Mouse (Mus musculus): ENCODE measurements around the gene Tbrg4. TPM values are rescaled to one million over a fixed set of nuclear protein-coding genes. Genes with fewer than 3 reads are reported as not detected.

Gene Tbrg4
- polyA plus RNA-seq, 1 experiment from 2014 or later, result 33.4 TPM

DNA sequence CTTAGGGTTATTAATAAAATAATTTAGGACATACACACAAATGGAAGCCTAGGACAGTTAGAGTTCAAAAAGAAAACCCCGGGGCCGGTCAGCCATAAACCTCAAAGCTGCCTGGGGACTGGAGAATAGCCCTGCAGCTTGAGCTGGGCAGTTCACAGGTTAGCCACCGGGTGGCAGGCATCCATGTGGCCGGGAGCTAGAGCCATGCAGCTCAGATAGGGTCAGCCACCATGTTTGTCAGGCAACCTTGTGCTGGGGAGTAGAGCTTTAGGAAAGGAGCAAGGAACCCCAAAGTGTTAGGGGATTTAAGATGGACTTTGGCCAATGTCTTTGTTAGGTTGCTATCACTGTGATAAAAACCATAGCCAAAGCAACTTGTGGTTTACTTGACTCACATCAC, 2.7 kb upstream of the Tbrg4 start:
- no peak for ATAC-seq (ENCODE audit: low read depth)
- WGBS, result 13% methylated on average over 4 of the region's 4 CpGs
- H3K4me1 ChIP-seq (ENCODE audit: control insufficient read depth, insufficient read depth, low read length), result peaks cover 18% of the 10 kb centered on the region

DNA sequence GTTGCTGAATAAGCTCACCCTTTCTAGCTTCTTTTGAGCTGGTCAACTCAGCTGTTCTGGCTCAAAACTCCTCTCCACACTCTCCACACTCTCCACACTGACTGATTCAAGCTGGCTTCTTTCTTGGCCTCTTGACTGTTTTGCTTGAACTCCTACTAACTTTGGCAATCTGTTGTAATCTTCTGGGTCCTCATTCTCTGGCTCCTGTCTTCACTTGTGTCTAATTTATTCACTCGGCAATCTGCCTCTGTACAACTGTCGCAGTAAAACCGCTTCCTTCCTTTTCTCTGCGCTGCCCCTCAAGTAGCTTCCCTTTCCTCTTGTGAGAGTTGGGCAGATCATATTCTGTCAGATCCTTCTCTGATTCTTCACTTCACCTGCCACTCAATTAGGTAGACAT, 1.9 kb upstream of the Tbrg4 start:
- Histone ChIP-seq H3K9ac (replicated peaks; ENCODE audit: low read depth, low read length) (no peak overlapping the region), H3K4me2 (ENCODE audit: low read depth, low read length) (no peak overlapping the region), H3K4me3 (ENCODE audit: low read depth, low read length) (no peak overlapping the region), H3K9me3 (ENCODE audit: control insufficient read depth, low read length) (no peaks in the 10 kb centered on the region), H3K27ac (ENCODE audit: low read depth, low read length) (no peak overlapping the region), H3K27me3 (ENCODE audit: control insufficient read depth, insufficient read depth, low read length) (no peaks in the 10 kb centered on the region), H3K4me1 (ENCODE audit: control insufficient read depth, insufficient read depth, low read length) (peaks cover 19% of the 10 kb centered on the region), H3K36me3 (ENCODE audit: control insufficient read depth, insufficient read depth, low read length) (no peaks in the 10 kb centered on the region)
- WGBS, result 87% methylated on average over 4 of the region's 4 CpGs
- no peak for ATAC-seq (ENCODE audit: low read depth)

More for the DNA sequence above, 2.7 kb upstream of the Tbrg4 start:
- Histone ChIP-seq H3K9ac (replicated peaks; ENCODE audit: low read depth, low read length) (no peak overlapping the region), H3K9me3 (ENCODE audit: control insufficient read depth, low read length) (no peaks in the 10 kb centered on the region), H3K4me3 (ENCODE audit: low read depth, low read length) (no peak overlapping the region), H3K27me3 (ENCODE audit: control insufficient read depth, insufficient read depth, low read length) (no peaks in the 10 kb centered on the region), H3K27ac (ENCODE audit: low read depth, low read length) (no peak overlapping the region), H3K4me2 (ENCODE audit: low read depth, low read length) (no peak overlapping the region), H3K36me3 (ENCODE audit: control insufficient read depth, insufficient read depth, low read length) (no peaks in the 10 kb centered on the region)

- H3K27me3 ChIP-seq (ENCODE audit: control insufficient read depth, insufficient read depth, low read length), result no peaks in the 10 kb centered on the region
- H3K9ac ChIP-seq (replicated peaks; ENCODE audit: low read depth, low read length), result peak overlapping the region; percentile 61
- WGBS, result 18% methylated on average over 16 of the region's 16 CpGs
- H3K36me3 ChIP-seq (ENCODE audit: control insufficient read depth, insufficient read depth, low read length), result peaks cover 9% of the 10 kb centered on the region; the same call in 1 of the 2 replicates
- peak; percentile 35 for ATAC-seq (ENCODE audit: low read depth)
- H3K4me3 ChIP-seq (ENCODE audit: low read depth, low read length), result peak overlapping the region; percentile 68
- peak overlapping the region; percentile 89 for H3K4me2 ChIP-seq (ENCODE audit: low read depth, low read length)
- H3K4me1 ChIP-seq (ENCODE audit: control insufficient read depth, insufficient read depth, low read length), result peaks cover 19% of the 10 kb centered on the region
- H3K27ac ChIP-seq (ENCODE audit: low read depth, low read length), result peak overlapping the region; percentile 89
- no peaks in the 10 kb centered on the region for H3K9me3 ChIP-seq (ENCODE audit: control insufficient read depth, low read length)
Measured at GRCm38 (mm10) chr11:6626388-6626772, 513 bp upstream of the Tbrg4 start.

GRCm38 (mm10) chr11:6624619-6625382, 1.1 kb downstream of the Tbrg4 start:
- Histone ChIP-seq H3K36me3 (ENCODE audit: control insufficient read depth, insufficient read depth, low read length) (peaks cover 25% of the 10 kb centered on the region), H3K4me3 (ENCODE audit: low read depth, low read length) (peak overlapping the region; percentile 68), H3K4me2 (ENCODE audit: low read depth, low read length) (peak overlapping the region; percentile 66), H3K27ac (ENCODE audit: low read depth, low read length) (no peak overlapping the region), H3K9ac (replicated peaks; ENCODE audit: low read depth, low read length) (peak overlapping the region; percentile 61; the same call in 1 of the 2 replicates), H3K4me1 (ENCODE audit: control insufficient read depth, insufficient read depth, low read length) (peaks cover 19% of the 10 kb centered on the region), H3K27me3 (ENCODE audit: control insufficient read depth, insufficient read depth, low read length) (no peaks in the 10 kb centered on the region), H3K9me3 (ENCODE audit: control insufficient read depth, low read length) (no peaks in the 10 kb centered on the region)
- ATAC-seq (ENCODE audit: low read depth), result no peak
- whole genome bisulfite sequencing, result 77% methylated on average over 14 of the region's 14 CpGs

GRCm38 (mm10) chr11:6623704-6624103, 2.2 kb downstream of the Tbrg4 start:
- WGBS, result 90% methylated on average over 10 of the region's 10 CpGs
- no peak for ATAC-seq (ENCODE audit: low read depth)
- Histone ChIP-seq H3K9ac (replicated peaks; ENCODE audit: low read depth, low read length) (no peak overlapping the region), H3K4me2 (ENCODE audit: low read depth, low read length) (no peak overlapping the region), H3K27me3 (ENCODE audit: control insufficient read depth, insufficient read depth, low read length) (no peaks in the 10 kb centered on the region), H3K9me3 (ENCODE audit: control insufficient read depth, low read length) (no peaks in the 10 kb centered on the region), H3K4me3 (ENCODE audit: low read depth, low read length) (no peak overlapping the region), H3K36me3 (ENCODE audit: control insufficient read depth, insufficient read depth, low read length) (peaks cover 35% of the 10 kb centered on the region), H3K4me1 (ENCODE audit: control insufficient read depth, insufficient read depth, low read length) (peaks cover 19% of the 10 kb centered on the region), H3K27ac (ENCODE audit: low read depth, low read length) (no peak overlapping the region)

- ATAC-seq (ENCODE audit: low read depth), result no peak
- WGBS, result 96% methylated on average over 12 of the region's 12 CpGs
- peaks cover 71% of the 10 kb centered on the region for H3K36me3 ChIP-seq (ENCODE audit: control insufficient read depth, insufficient read depth, low read length)
Measured at GRCm38 (mm10) chr11:6615250-6616205, 10.3 kb downstream of the Tbrg4 start.

GRCm38 (mm10) chr11:6605491-6606399, 20.1 kb downstream of the Tbrg4 start, which contains the start of gene Nacad:
TSS of gene Nacad (minus strand) at chr11:6606053.
- 4% methylated on average over 28 of the region's 41 CpGs for WGBS
- Histone ChIP-seq H3K4me3 (ENCODE audit: low read depth, low read length) (peak within 1 kb of the TSS; percentile 76), H3K4me1 (ENCODE audit: control insufficient read depth, insufficient read depth, low read length) (peaks cover 24% of the 10 kb centered on the region), H3K27me3 (ENCODE audit: control insufficient read depth, insufficient read depth, low read length) (no peaks in the 10 kb centered on the region), H3K9ac (replicated peaks; ENCODE audit: low read depth, low read length) (peak within 1 kb of the TSS; percentile 95), H3K4me2 (ENCODE audit: low read depth, low read length) (peak within 1 kb of the TSS; percentile 99), H3K9me3 (ENCODE audit: control insufficient read depth, low read length) (no peaks in the 10 kb centered on the region), H3K36me3 (ENCODE audit: control insufficient read depth, insufficient read depth, low read length) (peaks cover 20% of the 10 kb centered on the region; the same call in 1 of the 2 replicates), H3K27ac (ENCODE audit: low read depth, low read length) (peak within 1 kb of the TSS; percentile 97)
- ATAC-seq (ENCODE audit: low read depth), result peak; percentile 92

More at GRCm38 (mm10) chr11:6615250-6616205, 10.3 kb downstream of the Tbrg4 start:
- Histone ChIP-seq H3K4me3 (ENCODE audit: low read depth, low read length) (no peak overlapping the region), H3K4me1 (ENCODE audit: control insufficient read depth, insufficient read depth, low read length) (no peaks in the 10 kb centered on the region), H3K27me3 (ENCODE audit: control insufficient read depth, insufficient read depth, low read length) (no peaks in the 10 kb centered on the region), H3K9ac (replicated peaks; ENCODE audit: low read depth, low read length) (no peak overlapping the region), H3K4me2 (ENCODE audit: low read depth, low read length) (no peak overlapping the region), H3K9me3 (ENCODE audit: control insufficient read depth, low read length) (no peaks in the 10 kb centered on the region), H3K27ac (ENCODE audit: low read depth, low read length) (no peak overlapping the region)

DNA sequence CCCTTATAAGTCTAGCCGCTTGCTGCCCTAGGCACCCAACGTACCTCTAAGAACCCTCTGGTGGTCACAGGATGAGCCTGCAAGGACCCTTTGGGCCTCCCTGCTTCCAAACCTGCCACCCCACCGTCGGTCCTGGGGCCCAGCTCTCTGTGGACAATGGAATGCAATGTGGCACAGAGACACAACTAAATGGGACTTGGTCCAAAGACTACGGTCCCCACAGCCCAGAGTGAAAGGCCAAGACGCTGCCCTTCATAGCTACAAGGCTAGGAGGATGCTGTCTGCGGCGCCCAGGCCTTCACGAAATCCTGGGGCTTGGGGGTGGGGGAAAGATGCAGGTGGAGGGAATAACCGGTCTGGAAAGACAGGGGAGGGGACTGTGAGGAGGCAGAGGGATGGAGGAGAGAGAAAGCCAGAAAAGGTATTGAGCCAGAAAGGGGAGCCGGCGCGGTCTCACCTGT, 20.8 kb downstream of the Tbrg4 start:
- Histone ChIP-seq H3K9me3 (ENCODE audit: control insufficient read depth, low read length) (no peaks in the 10 kb centered on the region), H3K27ac (ENCODE audit: low read depth, low read length) (peak overlapping the region; percentile 97), H3K4me2 (ENCODE audit: low read depth, low read length) (peak overlapping the region; percentile 99), H3K4me3 (ENCODE audit: low read depth, low read length) (peak overlapping the region; percentile 76), H3K4me1 (ENCODE audit: control insufficient read depth, insufficient read depth, low read length) (peaks cover 30% of the 10 kb centered on the region), H3K9ac (replicated peaks; ENCODE audit: low read depth, low read length) (peak overlapping the region; percentile 95), H3K36me3 (ENCODE audit: control insufficient read depth, insufficient read depth, low read length) (peaks cover 25% of the 10 kb centered on the region; the same call in 1 of the 2 replicates), H3K27me3 (ENCODE audit: control insufficient read depth, insufficient read depth, low read length) (no peaks in the 10 kb centered on the region)
- 0 out of 2 replicates have a peak, but pooled peaks have one; percentile 1 for ATAC-seq (ENCODE audit: low read depth)
- WGBS, result 7% methylated on average over 13 of the region's 13 CpGs
